Mouse (Mus musculus) myocyte (in vitro differentiated cells): ENCODE results near the gene Rell1. TPM values are rescaled to one million over a fixed set of nuclear protein-coding genes. Genes with fewer than 3 reads are reported as not detected.

Experiments used
- H3K27me3 ChIP-seq: one replicate; pipeline ENCODE4 v1.6.1; 2011; ENCODE audit not compliant: control insufficient read depth, insufficient read depth, insufficient read length
- H3K36me3 ChIP-seq: one replicate; pipeline ENCODE4 v1.6.1; 2011; ENCODE audit not compliant: control insufficient read depth, insufficient read depth
- H3K4me2 ChIP-seq: one replicate; pipeline ENCODE4 v1.6.1; 2011; ENCODE audit warnings: low read depth, control low read depth
- H3K4me3 ChIP-seq: one replicate; pipeline ENCODE4 v1.5.1; 2011; ENCODE audit warnings: mild to moderate bottlenecking, control low read depth, moderate library complexity
- H3K79me2 ChIP-seq: one replicate; pipeline ENCODE4 v1.6.1; 2011; ENCODE audit not compliant: control insufficient read depth, insufficient read depth
- H3ac ChIP-seq: one replicate; pipeline ENCODE4 v1.6.1; 2011; ENCODE audit not compliant: control insufficient read depth, insufficient read length
- CEBPB ChIP-seq: IDR thresholded peaks from 2 replicates; pipeline ENCODE4 v1.6.1; 2011; ENCODE audit warnings: mild to moderate bottlenecking, moderate library complexity; ENCODE audit not compliant: poor library complexity, insufficient read depth, severe bottlenecking
- E2F4 ChIP-seq: IDR thresholded peaks from one replicate; pipeline ENCODE4 v1.6.1; 2011; ENCODE audit warnings: mild to moderate bottlenecking, control low read depth, moderate library complexity; ENCODE audit not compliant: insufficient read depth
- MAX ChIP-seq: IDR thresholded peaks from one replicate; pipeline ENCODE4 v1.6.1; 2011; ENCODE audit warnings: low read depth, mild to moderate bottlenecking, control low read depth
- MYOD1 ChIP-seq, 3 experiments: IDR thresholded peaks; one replicate each; pipeline ENCODE4 v1.6.1; 2011; ENCODE audit warnings: control low read depth in 2 of 3, low read depth in 2 of 3, mild to moderate bottlenecking in 2 of 3, moderate library complexity in 1 of 3; ENCODE audit not compliant: insufficient read length in 2 of 3, control insufficient read depth in 1 of 3
- MYOG ChIP-seq, 3 experiments: IDR thresholded peaks; one replicate each; pipeline ENCODE4 v1.6.1; 2011; ENCODE audit warnings: control low read depth in 2 of 3, low read depth in 2 of 3, mild to moderate bottlenecking in 2 of 3; ENCODE audit not compliant: insufficient read length in 2 of 3, control insufficient read depth in 1 of 3, insufficient read depth in 1 of 3
- POLR2A ChIP-seq: IDR thresholded peaks from one replicate; pipeline ENCODE4 v1.6.1; 2011; ENCODE audit warnings: low read depth, mild to moderate bottlenecking, control low read depth, moderate library complexity; ENCODE audit not compliant: insufficient read length
- POLR2AphosphoS2 ChIP-seq: IDR thresholded peaks from one replicate; pipeline ENCODE4 v1.6.1; 2011; ENCODE audit warnings: low read depth, control low read depth; ENCODE audit not compliant: insufficient read length
- REST ChIP-seq: IDR thresholded peaks from one replicate; pipeline ENCODE4 v1.6.1; 2011; ENCODE audit warnings: mild to moderate bottlenecking, control low read depth, moderate library complexity; ENCODE audit not compliant: insufficient read depth, insufficient read length
- SRF ChIP-seq: IDR thresholded peaks from one replicate; pipeline ENCODE4 v1.6.1; 2011; ENCODE audit warnings: low read depth; ENCODE audit not compliant: control insufficient read depth, insufficient read length
- TCF12 ChIP-seq: IDR thresholded peaks from one replicate; pipeline ENCODE4 v1.6.1; 2011; ENCODE audit warnings: mild to moderate bottlenecking, control low read depth; ENCODE audit not compliant: poor library complexity, insufficient read depth, severe bottlenecking
- TCF3 ChIP-seq: IDR thresholded peaks from one replicate; pipeline ENCODE4 v1.6.1; 2011; ENCODE audit warnings: low read depth, control low read depth; ENCODE audit not compliant: insufficient read length
- USF1 ChIP-seq: IDR thresholded peaks from one replicate; pipeline ENCODE4 v1.6.1; 2011; ENCODE audit warnings: low read depth, mild to moderate bottlenecking, control low read depth, moderate library complexity
- polyA plus RNA-seq: library from polyadenylated mRNA; unstranded; fragments of >200 nt; fragmentation: generic; extraction: Trizol; gene quantifications from one replicate; pipeline ENCODE4 v1.2.1, GENCODE M21; 2012; ENCODE audit warnings: missing spikeins

The Rell1 gene
- polyA plus RNA-seq, 1 experiment, result 25.9 TPM

DNA sequence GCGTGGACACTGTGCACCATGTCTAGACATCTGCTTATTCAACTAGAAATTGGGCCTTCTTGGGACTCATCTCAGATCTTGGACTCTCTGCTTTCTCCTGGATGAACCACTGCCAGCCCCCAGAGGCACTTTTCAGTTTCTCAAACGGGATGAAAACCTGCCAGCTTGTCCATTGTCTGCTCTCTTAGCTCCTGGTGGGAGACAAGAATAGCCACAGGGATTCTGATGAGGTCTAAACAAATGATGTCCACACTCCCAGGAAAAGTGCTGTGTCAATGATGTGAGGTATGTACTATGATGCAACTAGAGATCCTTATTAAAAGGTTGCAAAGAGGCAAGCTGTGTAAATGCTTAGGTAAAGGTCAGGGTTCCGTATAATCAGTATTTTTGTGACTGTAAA, 25.2 kb upstream of the Rell1 start:
- H3K36me3 ChIP-seq, result no peaks in the 10 kb centered on the region
- no peak overlapping the region for H3K4me2 ChIP-seq
- no peaks in the 10 kb centered on the region for H3K27me3 ChIP-seq
- no peak overlapping the region for H3K4me3 ChIP-seq
- no peaks in the 10 kb centered on the region for H3K79me2 ChIP-seq
- H3ac ChIP-seq, result no peak overlapping the region
- TF ChIP-seq MYOD1 (IDR thresholded peaks at IDR 0.05; ENCODE audit: control insufficient read depth in 1 of 3, insufficient read length in 2 of 3, low read depth in 2 of 3) (no peak), POLR2A (no peak), POLR2AphosphoS2 (no peak), CEBPB (no peak), TCF3 (no peak), REST (no peak), E2F4 (no peak), MYOG (IDR thresholded peaks at IDR 0.05; ENCODE audit: control insufficient read depth in 1 of 3, insufficient read depth in 1 of 3, insufficient read length in 2 of 3, low read depth in 2 of 3) (no peak), USF1 (no peak), TCF12 (no peak), MAX (no peak), SRF (no peak)

- H3K27me3 ChIP-seq, result no peaks in the 10 kb centered on the region
- TF ChIP-seq CEBPB (no peak), MYOG (IDR thresholded peaks at IDR 0.05; ENCODE audit: control insufficient read depth in 1 of 3, insufficient read depth in 1 of 3, insufficient read length in 2 of 3, low read depth in 2 of 3) (no peak), POLR2AphosphoS2 (no peak), USF1 (no peak), TCF12 (no peak), MYOD1 (IDR thresholded peaks at IDR 0.05; ENCODE audit: control insufficient read depth in 1 of 3, insufficient read length in 2 of 3, low read depth in 2 of 3) (no peak), SRF (no peak), REST (no peak), POLR2A (no peak)
- no peaks in the 10 kb centered on the region for H3K79me2 ChIP-seq
- no peak overlapping the region for H3ac ChIP-seq
- no peak overlapping the region for H3K4me2 ChIP-seq
- H3K4me3 ChIP-seq, result no peak overlapping the region
- no peaks in the 10 kb centered on the region for H3K36me3 ChIP-seq
These were observed 22.0 kb upstream of the Rell1 start for GRCm38 (mm10) chr5:63990675-63991074.

GRCm38 (mm10) chr5:63986337-63986736, 17.6 kb upstream of the Rell1 start:
- Histone ChIP-seq H3K79me2 (no peaks in the 10 kb centered on the region), H3K27me3 (no peaks in the 10 kb centered on the region), H3K4me2 (no peak overlapping the region), H3ac (no peak overlapping the region), H3K4me3 (no peak overlapping the region), H3K36me3 (no peaks in the 10 kb centered on the region)
- TF ChIP-seq POLR2A (no peak), TCF12 (no peak), MYOG (IDR thresholded peaks at IDR 0.05; ENCODE audit: control insufficient read depth in 1 of 3, insufficient read depth in 1 of 3, insufficient read length in 2 of 3, low read depth in 2 of 3) (no peak), USF1 (no peak), POLR2AphosphoS2 (no peak), TCF3 (no peak), MAX (no peak), SRF (no peak), CEBPB (no peak), E2F4 (no peak), MYOD1 (IDR thresholded peaks at IDR 0.05; ENCODE audit: control insufficient read depth in 1 of 3, insufficient read length in 2 of 3, low read depth in 2 of 3) (no peak), REST (no peak)

- H3K4me3 ChIP-seq, result no peak overlapping the region
- TF ChIP-seq REST, result no peak
- TF ChIP-seq TCF3, result no peak
- no peak for TF ChIP-seq TCF12
- no peak for TF ChIP-seq POLR2AphosphoS2
- TF ChIP-seq MYOG (IDR thresholded peaks at IDR 0.05; ENCODE audit: control insufficient read depth in 1 of 3, insufficient read depth in 1 of 3, insufficient read length in 2 of 3, low read depth in 2 of 3), result no peak
- TF ChIP-seq CEBPB, result no peak
- no peak for TF ChIP-seq MYOD1 (IDR thresholded peaks at IDR 0.05; ENCODE audit: control insufficient read depth in 1 of 3, insufficient read length in 2 of 3, low read depth in 2 of 3)
- TF ChIP-seq USF1, result no peak
- no peak for TF ChIP-seq MAX
- no peak for TF ChIP-seq POLR2A
- no peak for TF ChIP-seq E2F4
- peak overlapping the region; percentile 25 for H3K4me2 ChIP-seq
- no peaks in the 10 kb centered on the region for H3K36me3 ChIP-seq
- no peaks in the 10 kb centered on the region for H3K27me3 ChIP-seq
- no peak overlapping the region for H3ac ChIP-seq
- no peaks in the 10 kb centered on the region for H3K79me2 ChIP-seq
These were observed 13.6 kb upstream of the Rell1 start for GRCm38 (mm10) chr5:63982296-63982695.

GRCm38 (mm10) chr5:63970991-63971390, 2.3 kb upstream of the Rell1 start:
- TF ChIP-seq MAX (no peak), E2F4 (no peak), TCF12 (no peak), MYOD1 (IDR thresholded peaks at IDR 0.05; ENCODE audit: control insufficient read depth in 1 of 3, insufficient read length in 2 of 3, low read depth in 2 of 3) (no peak), REST (no peak), MYOG (IDR thresholded peaks at IDR 0.05; ENCODE audit: control insufficient read depth in 1 of 3, insufficient read depth in 1 of 3, insufficient read length in 2 of 3, low read depth in 2 of 3) (no peak), SRF (no peak), USF1 (no peak), CEBPB (no peak), POLR2A (no peak), POLR2AphosphoS2 (no peak)
- H3K4me2 ChIP-seq, result no peak overlapping the region
- H3K36me3 ChIP-seq, result no peaks in the 10 kb centered on the region
- H3K4me3 ChIP-seq, result no peak overlapping the region
- H3ac ChIP-seq, result no peak overlapping the region
- peaks cover 16% of the 10 kb centered on the region for H3K79me2 ChIP-seq
- no peaks in the 10 kb centered on the region for H3K27me3 ChIP-seq
